Mouse (Mus musculus) liver, embryonic 11.5 days (tissue): ENCODE data around the gene P4ha3. TPM values are rescaled to one million over a fixed set of nuclear protein-coding genes. Genes with fewer than 3 reads are reported as not detected.

ENCODE experiments used
- ATAC-seq: fragments of 200-750 bp; cut with Nextera tagmentation; replicated peaks from 2 replicates; pipeline ENCODE4 v1.8.0; 2017; ENCODE audit warnings: moderate number of reproducible peaks, mild to moderate bottlenecking, moderate TSS enrichment, moderate library complexity; ENCODE audit not compliant: low FRiP score
- DNase-seq: peaks from one replicate; pipeline ENCODE4 v3.0.0-alpha.2; 2017; ENCODE audit warnings: low spot score
- H3K27ac ChIP-seq: fragments of 300-500 bp; sonication (generic); 2 replicates; pipeline ENCODE4 v1.5.1; 2014; ENCODE audit warnings: mild to moderate bottlenecking, low read depth, low read length, control low read depth
- H3K27me3 ChIP-seq: fragments of 300-500 bp; sonication (generic); replicated peaks from 2 replicates; pipeline ENCODE4 v1.6.1; 2014; ENCODE audit warnings: low read length, mixed read lengths; ENCODE audit not compliant: control insufficient read depth, insufficient read depth
- H3K36me3 ChIP-seq: fragments of 300-500 bp; sonication (generic); 2 replicates; pipeline ENCODE4 v1.6.1; 2014; ENCODE audit warnings: mild to moderate bottlenecking, low read length, moderate library complexity, mixed read lengths; ENCODE audit not compliant: control insufficient read depth, insufficient read depth
- H3K4me1 ChIP-seq: fragments of 300-500 bp; sonication (generic); replicated peaks from 2 replicates; pipeline ENCODE4 v1.6.1; 2014; ENCODE audit warnings: low read length, mixed read lengths; ENCODE audit not compliant: control insufficient read depth, insufficient read depth
- H3K4me2 ChIP-seq: fragments of 300-500 bp; sonication (generic); 2 replicates; pipeline ENCODE4 v1.6.1; 2014; ENCODE audit warnings: mild to moderate bottlenecking, control low read depth, moderate library complexity
- H3K4me3 ChIP-seq: fragments of 300-500 bp; sonication (generic); 2 replicates; pipeline ENCODE4 v1.5.1; 2014; ENCODE audit warnings: low read depth, low read length, control low read depth
- H3K9ac ChIP-seq: fragments of 300-500 bp; sonication (generic); 2 replicates; pipeline ENCODE4 v1.6.1; 2014; ENCODE audit warnings: low read depth, low read length, control low read depth
- H3K9me3 ChIP-seq: fragments of 300-500 bp; sonication (generic); 2 replicates; pipeline ENCODE4 v1.6.1; 2016; ENCODE audit warnings: low read length, inconsistent platforms, mixed read lengths; ENCODE audit not compliant: control insufficient read depth
- WGBS: fragments of 180-500 bp; shearing (Covaris S2); extraction: QIAGEN DNeasy Blood & Tissue Kit; methylation state at CpG from one replicate; pipeline ENCODE4 v1.1.7; 2014; 5-methylcytosine and 5-hydroxymethylcytosine counted together
- polyA plus RNA-seq: library from polyadenylated mRNA; unstranded; fragments of >200 nt; fragmentation: Nextera tagmentation; extraction: Ambion mirVana; gene quantifications from 2 replicates; pipeline ENCODE4 v1.2.1, GENCODE M21; 2014

P4ha3 gene
- polyA plus RNA-seq, 1 experiment from 2014 or later, result 7.1 TPM

GRCm38 (mm10) chr7:100272369-100272768, 13.0 kb upstream of the P4ha3 start:
- Histone ChIP-seq H3K27ac (no peak overlapping the region), H3K36me3 (no peaks in the 10 kb centered on the region; the same call in 1 of the 2 replicates), H3K4me1 (no peaks in the 10 kb centered on the region), H3K4me3 (no peak overlapping the region), H3K9me3 (no peaks in the 10 kb centered on the region), H3K27me3 (no peaks in the 10 kb centered on the region), H3K4me2 (no peak overlapping the region), H3K9ac (no peak overlapping the region)
- ATAC-seq (no peak), DNase-seq (no peak)
- WGBS, result 93% methylated on average over 8 of the region's 8 CpGs

GRCm38 (mm10) chr7:100274507-100274906, 10.8 kb upstream of the P4ha3 start:
- H3K4me3 ChIP-seq, result no peak overlapping the region
- no peak overlapping the region for H3K27ac ChIP-seq
- 66% methylated on average over 6 of the region's 6 CpGs for WGBS
- H3K9me3 ChIP-seq, result no peaks in the 10 kb centered on the region
- no peak overlapping the region for H3K9ac ChIP-seq
- ATAC-seq (no peak), DNase-seq (no peak)
- no peaks in the 10 kb centered on the region for H3K4me1 ChIP-seq
- no peak overlapping the region for H3K4me2 ChIP-seq
- H3K36me3 ChIP-seq, result no peaks in the 10 kb centered on the region; the same call in 1 of the 2 replicates
- H3K27me3 ChIP-seq, result no peaks in the 10 kb centered on the region

GRCm38 (mm10) chr7:100276397-100276796, 8.9 kb upstream of the P4ha3 start:
- Histone ChIP-seq H3K27me3 (no peaks in the 10 kb centered on the region; the same call in 1 of the 2 replicates), H3K27ac (no peak overlapping the region), H3K36me3 (no peaks in the 10 kb centered on the region; the same call in 1 of the 2 replicates), H3K4me2 (no peak overlapping the region), H3K9me3 (no peaks in the 10 kb centered on the region), H3K9ac (no peak overlapping the region), H3K4me3 (no peak overlapping the region), H3K4me1 (no peaks in the 10 kb centered on the region)
- ATAC-seq (no peak), DNase-seq (no peak)
- WGBS, result 44% methylated on average over 2 of the region's 2 CpGs

- DNase-seq, result no peak
- no peak overlapping the region for H3K4me2 ChIP-seq
- no peak for ATAC-seq
- H3K36me3 ChIP-seq, result no peaks in the 10 kb centered on the region
- H3K27me3 ChIP-seq, result peaks cover 21% of the 10 kb centered on the region
- no peak overlapping the region for H3K4me3 ChIP-seq
- no peaks in the 10 kb centered on the region for H3K4me1 ChIP-seq
- H3K27ac ChIP-seq, result no peak overlapping the region
- H3K9me3 ChIP-seq, result no peaks in the 10 kb centered on the region
- WGBS, result 0% methylated on average over 1 of the region's 1 CpGs
- H3K9ac ChIP-seq, result no peak overlapping the region
Measured at GRCm38 (mm10) chr7:100279803-100280202, 5.5 kb upstream of the P4ha3 start.

- Histone ChIP-seq H3K4me3 (no peak overlapping the region), H3K9me3 (no peaks in the 10 kb centered on the region), H3K4me1 (peaks cover 5% of the 10 kb centered on the region; the same call in 1 of the 2 replicates), H3K9ac (no peak overlapping the region), H3K27me3 (peaks cover 39% of the 10 kb centered on the region), H3K27ac (no peak overlapping the region), H3K4me2 (no peak overlapping the region), H3K36me3 (no peaks in the 10 kb centered on the region)
- 58% methylated on average over 3 of the region's 3 CpGs for WGBS
- ATAC-seq (no peak), DNase-seq (no peak)
Measured at GRCm38 (mm10) chr7:100281596-100281995, 3.7 kb upstream of the P4ha3 start.

- no peak overlapping the region for H3K9ac ChIP-seq
- H3K27me3 ChIP-seq, result peaks cover 46% of the 10 kb centered on the region
- peaks cover 5% of the 10 kb centered on the region; the same call in 1 of the 2 replicates for H3K4me1 ChIP-seq
- no peak overlapping the region for H3K4me3 ChIP-seq
- ATAC-seq (no peak), DNase-seq (no peak)
- no peaks in the 10 kb centered on the region for H3K36me3 ChIP-seq
- H3K27ac ChIP-seq, result no peak overlapping the region
- WGBS, result 60% methylated on average over 3 of the region's 3 CpGs
- H3K4me2 ChIP-seq, result no peak overlapping the region
- no peaks in the 10 kb centered on the region for H3K9me3 ChIP-seq
Measured at GRCm38 (mm10) chr7:100283298-100283697, 2.0 kb upstream of the P4ha3 start.

GRCm38 (mm10) chr7:100287748-100288578, 2.6 kb downstream of the P4ha3 start:
- peaks cover 11% of the 10 kb centered on the region; the same call in 1 of the 2 replicates for H3K4me1 ChIP-seq
- DNase-seq (no peak), ATAC-seq (peak; percentile 39; the same call in 1 of the 2 replicates)
- peaks cover 50% of the 10 kb centered on the region for H3K27me3 ChIP-seq
- no peak overlapping the region for H3K4me3 ChIP-seq
- H3K27ac ChIP-seq, result peak overlapping the region; percentile 75
- peak overlapping the region; percentile 33 for H3K4me2 ChIP-seq
- WGBS, result 40% methylated on average over 7 of the region's 7 CpGs
- no peaks in the 10 kb centered on the region for H3K36me3 ChIP-seq
- no peaks in the 10 kb centered on the region; the same call in 1 of the 2 replicates for H3K9me3 ChIP-seq
- H3K9ac ChIP-seq, result no peak overlapping the region

GRCm38 (mm10) chr7:100288622-100289021, 3.3 kb downstream of the P4ha3 start:
- Histone ChIP-seq H3K27me3 (peaks cover 47% of the 10 kb centered on the region), H3K9me3 (no peaks in the 10 kb centered on the region; the same call in 1 of the 2 replicates), H3K9ac (no peak overlapping the region), H3K4me2 (peak overlapping the region; percentile 33), H3K36me3 (no peaks in the 10 kb centered on the region), H3K27ac (peak overlapping the region; percentile 75), H3K4me1 (peaks cover 11% of the 10 kb centered on the region; the same call in 1 of the 2 replicates), H3K4me3 (no peak overlapping the region)
- WGBS, result 40% methylated on average over 11 of the region's 11 CpGs
- no peak for DNase-seq
- ATAC-seq, result no peak

- ATAC-seq, result no peak
- Histone ChIP-seq H3K4me1 (peaks cover 5% of the 10 kb centered on the region; the same call in 1 of the 2 replicates), H3K9ac (no peak overlapping the region), H3K4me3 (no peak overlapping the region), H3K4me2 (no peak overlapping the region), H3K36me3 (no peaks in the 10 kb centered on the region), H3K9me3 (no peaks in the 10 kb centered on the region; the same call in 1 of the 2 replicates), H3K27ac (no peak overlapping the region), H3K27me3 (peaks cover 8% of the 10 kb centered on the region)
- no peak for DNase-seq
- 75% methylated on average over 8 of the region's 8 CpGs for WGBS
Measured at GRCm38 (mm10) chr7:100293546-100293945, 8.2 kb downstream of the P4ha3 start.
